Mouse (Mus musculus) forebrain, embryonic 12.5 days (tissue): ENCODE data around the gene D430042O09Rik. TPM values are rescaled to one million over a fixed set of nuclear protein-coding genes. Genes with fewer than 3 reads are reported as not detected.
A peak's percentile ranks its signal among the peaks of the same experiment; 100 is the strongest.

Source experiments
- ATAC-seq: fragments of 200-750 bp; cut with Nextera tagmentation; 2 replicates; pipeline ENCODE4 v1.8.0; 2017; ENCODE audit warnings: moderate TSS enrichment; ENCODE audit not compliant: low FRiP score
- H3K27ac ChIP-seq: fragments of 300-500 bp; sonication (generic); 2 replicates; pipeline ENCODE4 v1.5.1; 2016; ENCODE audit warnings: mild to moderate bottlenecking
- H3K27me3 ChIP-seq: fragments of 300-500 bp; sonication (generic); 2 replicates; pipeline ENCODE4 v1.6.1; 2016; ENCODE audit warnings: mild to moderate bottlenecking
- H3K36me3 ChIP-seq: fragments of 300-500 bp; sonication (generic); replicated peaks from 2 replicates; pipeline ENCODE4 v1.6.1; 2016; ENCODE audit warnings: mild to moderate bottlenecking
- H3K4me1 ChIP-seq: fragments of 300-500 bp; sonication (generic); 2 replicates; pipeline ENCODE4 v1.6.1; 2016
- H3K4me2 ChIP-seq: fragments of 300-500 bp; sonication (generic); 2 replicates; pipeline ENCODE4 v1.6.1; 2016; ENCODE audit warnings: mild to moderate bottlenecking, moderate library complexity
- H3K4me3 ChIP-seq: fragments of 300-500 bp; sonication (generic); replicated peaks from 2 replicates; pipeline ENCODE4 v1.5.1; 2016; ENCODE audit warnings: mild to moderate bottlenecking
- H3K9ac ChIP-seq: fragments of 300-500 bp; sonication (generic); 2 replicates; pipeline ENCODE4 v1.6.1; 2016; ENCODE audit warnings: mild to moderate bottlenecking
- H3K9me3 ChIP-seq: fragments of 300-500 bp; sonication (generic); 2 replicates; pipeline ENCODE4 v1.6.1; 2016
- WGBS: fragments of 180-500 bp; shearing (Covaris S2); methylation state at CpG from one replicate; pipeline ENCODE4 v1.1.7; 2016; 5-methylcytosine and 5-hydroxymethylcytosine counted together
- polyA plus RNA-seq: library from polyadenylated mRNA; unstranded; fragments of >200 nt; fragmentation: Nextera tagmentation; extraction: Ambion mirVana; gene quantifications from 2 replicates; pipeline ENCODE4 v1.2.1, GENCODE M21; 2016

D430042O09Rik gene
- polyA plus RNA-seq, 1 experiment from 2014 or later, result 12.2 TPM

GRCm38 (mm10) chr7:125865234-125865633, 157.5 kb downstream of the D430042O09Rik start:
- Histone ChIP-seq H3K4me3 (no peak overlapping the region), H3K27me3 (no peaks in the 10 kb centered on the region), H3K27ac (no peak overlapping the region), H3K9me3 (no peaks in the 10 kb centered on the region), H3K9ac (no peak overlapping the region), H3K4me1 (peaks cover under 1% of the 10 kb centered on the region), H3K4me2 (no peak overlapping the region), H3K36me3 (no peaks in the 10 kb centered on the region)
- ATAC-seq, result no peak
- 72% methylated on average over 11 of the region's 11 CpGs for WGBS

- Histone ChIP-seq H3K9ac (no peak overlapping the region), H3K27me3 (peaks cover 6% of the 10 kb centered on the region; the same call in 1 of the 2 replicates), H3K27ac (no peak overlapping the region), H3K4me1 (peaks cover 30% of the 10 kb centered on the region), H3K36me3 (no peaks in the 10 kb centered on the region), H3K9me3 (no peaks in the 10 kb centered on the region), H3K4me3 (no peak overlapping the region), H3K4me2 (no peak overlapping the region)
- no peak for ATAC-seq
- WGBS, result 86% methylated on average over 3 of the region's 3 CpGs
Observed at GRCm38 (mm10) chr7:125868570-125868969, 160.9 kb downstream of the D430042O09Rik start.

- H3K4me3 ChIP-seq, result no peak overlapping the region
- no peaks in the 10 kb centered on the region for H3K36me3 ChIP-seq
- peaks cover 30% of the 10 kb centered on the region for H3K4me1 ChIP-seq
- H3K27me3 ChIP-seq, result peaks cover 6% of the 10 kb centered on the region; the same call in 1 of the 2 replicates
- peak; percentile 89 for ATAC-seq
- WGBS, result 17% methylated on average over 12 of the region's 12 CpGs
- no peak overlapping the region for H3K4me2 ChIP-seq
- peak overlapping the region; percentile 81 for H3K27ac ChIP-seq
- no peak overlapping the region for H3K9ac ChIP-seq
- H3K9me3 ChIP-seq, result no peaks in the 10 kb centered on the region
Observed at GRCm38 (mm10) chr7:125871404-125872201, 163.9 kb downstream of the D430042O09Rik start.

GRCm38 (mm10) chr7:125872202-125872580, 164.5 kb downstream of the D430042O09Rik start:
- Histone ChIP-seq H3K36me3 (no peaks in the 10 kb centered on the region), H3K27me3 (peaks cover 6% of the 10 kb centered on the region; the same call in 1 of the 2 replicates), H3K4me3 (no peak overlapping the region), H3K4me1 (peaks cover 30% of the 10 kb centered on the region), H3K27ac (peak overlapping the region; percentile 81), H3K9ac (no peak overlapping the region), H3K9me3 (no peaks in the 10 kb centered on the region), H3K4me2 (no peak overlapping the region)
- 52% methylated on average over 6 of the region's 6 CpGs for WGBS
- 0 out of 2 replicates have a peak, but pooled peaks have one; percentile 23 for ATAC-seq

GRCm38 (mm10) chr7:125872874-125873273, 165.2 kb downstream of the D430042O09Rik start:
- H3K27me3 ChIP-seq, result peaks cover 6% of the 10 kb centered on the region; the same call in 1 of the 2 replicates
- H3K4me3 ChIP-seq, result no peak overlapping the region
- no peak overlapping the region for H3K4me2 ChIP-seq
- H3K9ac ChIP-seq, result no peak overlapping the region
- no peaks in the 10 kb centered on the region for H3K36me3 ChIP-seq
- H3K4me1 ChIP-seq, result peaks cover 30% of the 10 kb centered on the region
- H3K9me3 ChIP-seq, result no peaks in the 10 kb centered on the region
- WGBS, result 87% methylated on average over 3 of the region's 3 CpGs
- no peak overlapping the region for H3K27ac ChIP-seq
- ATAC-seq, result no peak

- 89% methylated on average over 6 of the region's 6 CpGs for WGBS
- H3K36me3 ChIP-seq, result no peaks in the 10 kb centered on the region
- no peak overlapping the region for H3K9ac ChIP-seq
- no peak for ATAC-seq
- H3K4me2 ChIP-seq, result no peak overlapping the region
- H3K9me3 ChIP-seq, result no peaks in the 10 kb centered on the region
- H3K4me3 ChIP-seq, result no peak overlapping the region
- H3K4me1 ChIP-seq, result peaks cover 30% of the 10 kb centered on the region
- peaks cover 6% of the 10 kb centered on the region; the same call in 1 of the 2 replicates for H3K27me3 ChIP-seq
- H3K27ac ChIP-seq, result no peak overlapping the region
Observed at GRCm38 (mm10) chr7:125873971-125874495, 166.3 kb downstream of the D430042O09Rik start.

- ATAC-seq, result no peak
- 89% methylated on average over 4 of the region's 4 CpGs for WGBS
- no peaks in the 10 kb centered on the region for H3K9me3 ChIP-seq
- H3K9ac ChIP-seq, result no peak overlapping the region
- no peak overlapping the region for H3K27ac ChIP-seq
- no peak overlapping the region for H3K4me2 ChIP-seq
- peaks cover 4% of the 10 kb centered on the region; the same call in 1 of the 2 replicates for H3K4me1 ChIP-seq
- H3K27me3 ChIP-seq, result peaks cover 4% of the 10 kb centered on the region; the same call in 1 of the 2 replicates
- H3K4me3 ChIP-seq, result no peak overlapping the region
- no peaks in the 10 kb centered on the region for H3K36me3 ChIP-seq
Observed at GRCm38 (mm10) chr7:125878040-125878439, 170.4 kb downstream of the D430042O09Rik start.

- H3K36me3 ChIP-seq, result no peaks in the 10 kb centered on the region
- H3K4me2 ChIP-seq, result no peak overlapping the region
- H3K27ac ChIP-seq, result no peak overlapping the region
- no peak for ATAC-seq
- no peaks in the 10 kb centered on the region for H3K9me3 ChIP-seq
- WGBS, result 82% methylated on average over 2 of the region's 2 CpGs
- no peaks in the 10 kb centered on the region for H3K27me3 ChIP-seq
- H3K9ac ChIP-seq, result no peak overlapping the region
- H3K4me1 ChIP-seq, result peaks cover 18% of the 10 kb centered on the region; the same call in 1 of the 2 replicates
- H3K4me3 ChIP-seq, result no peak overlapping the region
Observed at GRCm38 (mm10) chr7:125883232-125883631, 175.5 kb downstream of the D430042O09Rik start.

GRCm38 (mm10) chr7:125886116-125886680, 178.5 kb downstream of the D430042O09Rik start:
- H3K9ac ChIP-seq, result no peak overlapping the region
- H3K9me3 ChIP-seq, result no peaks in the 10 kb centered on the region
- no peaks in the 10 kb centered on the region for H3K36me3 ChIP-seq
- H3K4me1 ChIP-seq, result peaks cover 18% of the 10 kb centered on the region; the same call in 1 of the 2 replicates
- no peak overlapping the region for H3K4me2 ChIP-seq
- ATAC-seq, result no peak
- 0 out of 2 replicates have a peak, but pooled peaks cover 6% of the 10 kb centered on the region for H3K27me3 ChIP-seq
- H3K27ac ChIP-seq, result no peak overlapping the region
- H3K4me3 ChIP-seq, result no peak overlapping the region
- WGBS, result 63% methylated on average over 4 of the region's 4 CpGs

GRCm38 (mm10) chr7:125887124-125887523, 179.4 kb downstream of the D430042O09Rik start:
- Histone ChIP-seq H3K4me2 (no peak overlapping the region), H3K9ac (no peak overlapping the region), H3K27me3 (0 out of 2 replicates have a peak, but pooled peaks cover 6% of the 10 kb centered on the region), H3K36me3 (no peaks in the 10 kb centered on the region), H3K27ac (no peak overlapping the region), H3K4me3 (no peak overlapping the region), H3K4me1 (peaks cover 18% of the 10 kb centered on the region; the same call in 1 of the 2 replicates), H3K9me3 (no peaks in the 10 kb centered on the region)
- ATAC-seq, result no peak
- 74% methylated on average over 4 of the region's 4 CpGs for WGBS

GRCm38 (mm10) chr7:125887761-125888160, 180.1 kb downstream of the D430042O09Rik start:
- WGBS, result 91% methylated on average over 5 of the region's 5 CpGs
- peaks cover 18% of the 10 kb centered on the region; the same call in 1 of the 2 replicates for H3K4me1 ChIP-seq
- no peak overlapping the region for H3K4me3 ChIP-seq
- 0 out of 2 replicates have a peak, but pooled peaks cover 6% of the 10 kb centered on the region for H3K27me3 ChIP-seq
- no peaks in the 10 kb centered on the region for H3K36me3 ChIP-seq
- no peaks in the 10 kb centered on the region for H3K9me3 ChIP-seq
- no peak overlapping the region for H3K4me2 ChIP-seq
- no peak overlapping the region for H3K27ac ChIP-seq
- H3K9ac ChIP-seq, result no peak overlapping the region
- no peak for ATAC-seq

GRCm38 (mm10) chr7:125888373-125888772, 180.7 kb downstream of the D430042O09Rik start:
- Histone ChIP-seq H3K27ac (no peak overlapping the region), H3K4me1 (peaks cover 18% of the 10 kb centered on the region; the same call in 1 of the 2 replicates), H3K27me3 (0 out of 2 replicates have a peak, but pooled peaks cover 6% of the 10 kb centered on the region), H3K4me3 (no peak overlapping the region), H3K9me3 (no peaks in the 10 kb centered on the region), H3K36me3 (no peaks in the 10 kb centered on the region), H3K4me2 (no peak overlapping the region), H3K9ac (no peak overlapping the region)
- 72% methylated on average over 12 of the region's 12 CpGs for WGBS
- ATAC-seq, result no peak
